Mouse (Mus musculus): ENCODE measurements around the gene Max.

GRCm38 (mm10) chr12:76994766-76995165 is 32.8 kb upstream of the Max start:
- TF ChIP-seq CTCF (IDR thresholded peaks at IDR 0.05; ENCODE audit: borderline replicate concordance, insufficient read depth, low read length) = no peak
- no peak for TF ChIP-seq POLR2A (IDR thresholded peaks at IDR 0.05; ENCODE audit: low read depth, low read length)
